Mouse (Mus musculus): ENCODE data around the gene Qrich2. TPM values are rescaled to one million over a fixed set of nuclear protein-coding genes. Genes with fewer than 3 reads are reported as not detected.
"Not testable (repeated sequence)": the region's sequence is repeated elsewhere in the genome, so short reads cannot be mapped to it uniquely, and the experiment has no call there.

Qrich2 gene
- 0.04 TPM in 1 of 2 replicates, not detected in the other for polyA plus RNA-seq (2012; rRNA removed)

GRCm38 (mm10) chr11:116466141-116466540 lies at the start of gene Qrich2:
Qrich2 (minus strand) TSS chr11:116466241.
- DNase-seq (ENCODE audit: extremely low spot score in 1 of 2, low spot score in 1 of 2): no peak

DNA sequence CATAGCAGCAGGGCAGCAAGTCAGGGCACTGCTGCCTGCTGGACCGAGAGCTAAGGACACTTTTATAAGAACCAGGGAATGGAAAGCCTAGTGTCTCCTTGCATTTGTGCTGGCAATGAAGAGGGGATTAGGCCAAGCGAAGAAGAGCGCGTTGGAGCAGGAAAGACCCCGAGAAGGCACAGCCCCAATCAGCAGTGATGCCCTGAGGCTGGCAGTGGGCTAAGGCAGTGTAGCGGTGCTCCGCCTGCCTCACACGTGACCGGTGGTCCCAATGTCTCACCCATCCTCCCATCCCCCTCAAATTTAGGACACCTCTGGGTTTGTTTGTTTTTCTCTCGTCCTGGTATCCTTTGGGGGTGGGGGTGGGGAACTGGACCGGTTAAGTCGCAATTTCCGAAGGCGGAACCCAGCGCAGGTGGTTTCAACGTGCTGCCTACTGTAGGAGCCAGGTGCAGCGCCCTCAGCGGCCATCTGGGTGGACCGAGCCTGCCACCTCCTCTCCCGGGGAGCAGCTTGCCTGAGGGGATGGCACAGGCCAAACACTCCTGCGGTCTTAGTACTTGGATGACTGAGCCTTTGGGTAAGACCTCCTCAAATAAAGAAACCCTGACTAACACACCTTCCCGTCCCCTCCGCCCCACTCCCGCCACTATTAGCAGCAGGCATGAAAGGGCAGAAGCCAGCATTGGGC lies 49.4 kb upstream of the Qrich2 start:
- no peak for DNase-seq (ENCODE audit: extremely low spot score in 1 of 2, low spot score in 1 of 2)

- no peak for DNase-seq (ENCODE audit: extremely low spot score in 1 of 2, low spot score in 1 of 2)
Measured at GRCm38 (mm10) chr11:116513531-116514038, 47.5 kb upstream of the Qrich2 start.

DNA sequence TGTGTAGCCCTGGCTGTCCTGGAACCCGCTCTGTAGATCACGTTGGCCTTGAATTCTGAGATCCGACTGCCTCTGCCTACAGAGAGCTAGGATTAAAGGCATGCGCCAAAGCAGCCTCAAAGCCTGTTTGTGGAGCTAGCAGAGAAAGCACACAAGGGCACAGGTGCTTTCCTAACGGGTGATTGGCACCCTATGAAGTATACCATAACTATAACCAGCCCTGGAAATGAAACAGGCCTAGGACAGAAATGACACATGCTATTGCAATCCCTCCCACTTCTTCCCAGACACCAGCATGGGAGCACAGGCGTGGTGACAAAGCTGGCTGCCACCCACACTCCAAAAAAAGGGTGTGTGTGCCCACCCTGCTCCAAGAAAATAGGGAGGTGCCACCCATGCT lies 46.9 kb upstream of the Qrich2 start:
- DNase-seq (ENCODE audit: extremely low spot score in 1 of 2, low spot score in 1 of 2): no peak

- DNase-seq (ENCODE audit: extremely low spot score in 1 of 2, low spot score in 1 of 2): no peak
Measured at GRCm38 (mm10) chr11:116512154-116512553, 46.1 kb upstream of the Qrich2 start.

- DNase-seq (ENCODE audit: extremely low spot score in 1 of 2, low spot score in 1 of 2): no peak
Measured at GRCm38 (mm10) chr11:116511301-116511868, 45.3 kb upstream of the Qrich2 start.

DNA sequence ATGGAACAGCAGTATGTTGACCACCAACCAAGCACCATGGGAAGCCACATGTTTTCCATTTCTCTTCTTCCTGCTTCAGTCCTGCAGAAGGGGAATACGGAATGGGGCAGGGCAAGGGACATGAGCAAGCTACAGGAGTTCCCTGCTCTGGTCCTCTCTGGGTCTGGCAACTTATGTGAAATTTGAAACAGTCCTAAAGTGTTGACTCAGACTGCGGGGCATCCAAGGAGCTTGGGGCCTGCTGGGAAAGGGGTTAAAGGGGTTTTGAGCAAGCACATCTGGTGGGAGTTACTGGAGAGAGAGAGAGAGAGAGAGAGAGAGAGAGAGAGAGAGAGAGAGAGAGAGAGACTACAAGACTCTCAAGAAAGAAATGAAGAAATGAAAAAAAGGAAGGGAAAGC lies 42.6 kb upstream of the Qrich2 start:
- DNase-seq (ENCODE audit: extremely low spot score in 1 of 2, low spot score in 1 of 2): no peak

DNA sequence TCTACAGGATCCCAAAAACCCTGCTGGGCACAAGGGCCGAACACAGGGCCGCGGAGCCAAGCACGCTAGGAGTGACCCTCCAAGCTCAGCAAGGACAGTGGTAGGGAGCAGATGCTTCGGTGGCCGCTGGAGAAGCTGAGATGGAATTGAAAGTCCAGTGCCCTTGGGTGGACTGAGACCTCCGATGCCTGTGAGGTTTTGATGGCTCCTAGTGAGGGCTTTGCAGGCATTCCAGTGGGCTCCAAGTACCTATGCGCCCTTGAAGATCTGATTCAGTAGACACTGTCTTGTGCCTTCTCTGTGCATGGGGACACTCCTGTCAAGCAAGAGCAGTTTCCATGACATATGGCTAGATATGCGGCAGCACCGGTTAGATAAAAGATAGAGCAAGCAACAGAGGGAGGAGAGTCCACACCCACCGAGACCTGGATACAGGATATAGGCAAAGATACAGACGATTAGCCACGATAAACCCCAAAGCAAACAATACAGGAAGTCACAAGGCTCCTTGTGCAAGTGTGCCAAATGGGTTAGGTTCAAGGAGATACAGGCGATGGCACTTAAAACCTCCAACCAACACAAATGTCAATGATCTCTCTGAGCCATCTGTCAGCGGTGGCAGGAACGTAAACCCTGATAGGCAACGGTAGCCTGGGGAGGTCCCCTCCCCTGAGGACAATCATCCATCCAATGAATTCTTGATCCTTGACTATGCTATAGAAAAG lies 40.3 kb upstream of the Qrich2 start:
- DNase-seq (ENCODE audit: extremely low spot score in 1 of 2, low spot score in 1 of 2): no peak

- DNase-seq (ENCODE audit: extremely low spot score in 1 of 2, low spot score in 1 of 2): no peak
Measured at GRCm38 (mm10) chr11:116505573-116505972, 39.5 kb upstream of the Qrich2 start.

GRCm38 (mm10) chr11:116504516-116504915 lies 38.5 kb upstream of the Qrich2 start:
- no peak for DNase-seq (ENCODE audit: extremely low spot score in 1 of 2, low spot score in 1 of 2)

- peak in 1 of 2 experiments; percentile 74 for DNase-seq (ENCODE audit: extremely low spot score in 1 of 2, low spot score in 1 of 2)
Measured at GRCm38 (mm10) chr11:116501005-116501746, 35.1 kb upstream of the Qrich2 start.

DNA sequence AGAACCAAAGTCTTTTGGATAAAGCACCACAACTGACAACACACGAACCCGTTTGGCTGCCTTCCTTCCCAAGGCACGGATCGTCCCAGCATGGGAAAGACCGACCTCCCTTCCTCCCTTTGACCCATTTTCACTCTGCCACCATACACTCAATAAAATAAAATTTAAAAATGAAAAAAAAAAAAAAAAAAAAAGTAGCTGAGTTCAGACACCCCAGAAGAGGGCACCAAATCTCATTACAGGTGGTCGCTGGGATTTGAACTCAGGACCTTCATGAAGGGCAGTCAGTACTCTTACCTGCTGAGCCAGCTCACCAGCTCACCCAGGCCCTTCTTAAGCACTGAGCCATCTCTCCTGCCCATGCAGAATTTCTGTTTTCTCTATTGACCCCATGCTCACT lies 33.0 kb upstream of the Qrich2 start:
- DNase-seq (ENCODE audit: extremely low spot score in 1 of 2, low spot score in 1 of 2): no peak

DNA sequence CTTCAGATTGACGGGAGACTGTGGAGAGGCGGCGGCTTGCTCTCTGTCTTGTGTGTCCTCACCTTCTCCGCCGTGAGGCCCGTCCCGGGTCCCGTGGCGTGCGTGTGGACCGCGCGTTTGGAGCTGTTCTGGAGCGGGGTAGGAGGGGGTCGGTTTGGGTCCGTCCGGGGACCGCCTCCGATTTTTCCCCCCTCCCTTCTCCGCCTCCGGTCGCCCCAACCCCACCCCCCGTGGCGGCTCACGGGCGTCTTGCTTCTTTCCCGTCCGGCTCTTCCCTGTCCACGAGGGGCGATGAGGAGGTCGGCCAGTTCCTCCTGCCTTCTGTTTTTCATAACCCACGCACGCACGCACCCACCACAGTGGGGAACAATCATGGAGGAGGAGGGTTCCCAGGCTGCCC lies 32.6 kb upstream of the Qrich2 start:
- DNase-seq (ENCODE audit: extremely low spot score in 1 of 2, low spot score in 1 of 2): no peak

- DNase-seq (ENCODE audit: extremely low spot score in 1 of 2, low spot score in 1 of 2): no peak
Measured at GRCm38 (mm10) chr11:116497313-116497712, 31.3 kb upstream of the Qrich2 start.

- DNase-seq (ENCODE audit: extremely low spot score in 1 of 2, low spot score in 1 of 2): peak; percentile 75 to 85
Measured at GRCm38 (mm10) chr11:116494474-116495174, 28.6 kb upstream of the Qrich2 start.

DNA sequence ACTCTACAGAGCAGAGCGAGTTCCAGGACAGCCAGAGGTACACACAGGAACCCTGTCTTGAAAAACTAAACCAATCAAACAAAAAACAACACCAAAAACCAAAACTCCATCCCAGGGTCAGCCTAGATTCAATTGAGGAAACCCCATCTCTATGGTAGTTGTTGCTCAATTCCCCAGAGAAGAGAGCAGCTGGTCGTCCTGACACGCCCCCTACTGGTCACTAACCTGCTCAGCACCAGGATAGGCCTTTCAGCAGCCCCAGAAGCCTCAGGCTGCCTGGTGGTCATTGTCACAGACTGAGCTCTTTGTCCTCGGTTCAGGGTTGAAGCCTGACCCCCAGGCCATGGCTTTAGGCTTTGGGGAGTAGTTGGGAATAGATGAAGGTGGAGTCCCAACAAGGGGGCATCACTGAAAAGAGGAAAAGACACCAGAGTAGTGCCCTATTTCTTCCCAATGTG lies 27.8 kb upstream of the Qrich2 start, which contains the start of gene Prpsap1:
TSS of gene Prpsap1 (minus strand) at position 408 of the 458 bp plus-strand sequence.
- DNase-seq (ENCODE audit: extremely low spot score in 1 of 2, low spot score in 1 of 2): no peak

GRCm38 (mm10) chr11:116493191-116493590 lies 27.1 kb upstream of the Qrich2 start:
- DNase-seq (ENCODE audit: extremely low spot score in 1 of 2, low spot score in 1 of 2): no peak

GRCm38 (mm10) chr11:116492507-116492906 lies 26.5 kb upstream of the Qrich2 start:
- DNase-seq (ENCODE audit: extremely low spot score in 1 of 2, low spot score in 1 of 2): not testable (repeated sequence)

- no peak for DNase-seq (ENCODE audit: extremely low spot score in 1 of 2, low spot score in 1 of 2)
Measured at GRCm38 (mm10) chr11:116491338-116491737, 25.3 kb upstream of the Qrich2 start.
